Mouse (Mus musculus): ENCODE results near the gene Trim27. TPM values are rescaled to one million over a fixed set of nuclear protein-coding genes. Genes with fewer than 3 reads are reported as not detected.
A peak's percentile ranks its signal among the peaks of the same experiment; 100 is the strongest.

The Trim27 gene
- polyA plus RNA-seq (2014; fragmentation: Nextera tagmentation; extraction: Ambion mirVana) = 158 and 173 TPM in 2 replicates

DNA sequence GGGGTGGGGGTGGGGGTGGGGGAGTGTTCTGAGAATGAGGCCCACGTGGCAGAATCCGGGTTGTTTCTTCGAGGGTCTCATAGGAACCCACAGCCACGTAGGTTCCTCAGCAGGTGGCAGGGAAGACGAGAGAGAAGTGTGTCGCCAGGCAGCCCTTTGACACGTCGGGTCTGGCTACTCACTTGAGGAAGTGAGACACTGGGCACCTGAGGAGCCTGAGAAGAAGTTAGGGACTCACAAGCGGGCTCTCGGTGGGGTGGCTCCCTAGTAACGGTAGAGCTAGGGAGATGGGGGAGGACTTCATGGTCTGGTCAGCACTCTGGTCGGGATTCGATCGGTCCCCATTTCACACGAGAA is at the start of gene Trim27:
Trim27 (plus strand) TSS at position 79 of the 357 bp plus-strand sequence.
- H3K4me1 ChIP-seq (ENCODE audit: insufficient read depth) = peaks cover 13% of the 10 kb centered on the region; the same call in 1 of the 2 replicates
- peak within 1 kb of the TSS; percentile 100 for H3K4me3 ChIP-seq (ENCODE audit: low read depth, low read length)
- 1% methylated on average over 15 of the region's 15 CpGs for whole genome bisulfite sequencing
- no peak for TF ChIP-seq CTCF (IDR thresholded peaks at IDR 0.05; ENCODE audit: low read depth)
- peak; percentile 30 for ATAC-seq (ENCODE audit: insufficient read depth)
- peak within 1 kb of the TSS; percentile 97 for H3K27ac ChIP-seq (ENCODE audit: low read depth)
- no peaks in the 10 kb centered on the region for H3K9me3 ChIP-seq (ENCODE audit: low read depth, low read length)
- peaks cover 27% of the 10 kb centered on the region for H3K36me3 ChIP-seq (ENCODE audit: insufficient read depth)
- H3K9ac ChIP-seq = peak within 1 kb of the TSS; percentile 96
- DNase-seq = no peak
- H3K4me2 ChIP-seq = peak within 1 kb of the TSS; percentile 89
- no peaks in the 10 kb centered on the region for H3K27me3 ChIP-seq (ENCODE audit: insufficient read depth, low read length)

DNA sequence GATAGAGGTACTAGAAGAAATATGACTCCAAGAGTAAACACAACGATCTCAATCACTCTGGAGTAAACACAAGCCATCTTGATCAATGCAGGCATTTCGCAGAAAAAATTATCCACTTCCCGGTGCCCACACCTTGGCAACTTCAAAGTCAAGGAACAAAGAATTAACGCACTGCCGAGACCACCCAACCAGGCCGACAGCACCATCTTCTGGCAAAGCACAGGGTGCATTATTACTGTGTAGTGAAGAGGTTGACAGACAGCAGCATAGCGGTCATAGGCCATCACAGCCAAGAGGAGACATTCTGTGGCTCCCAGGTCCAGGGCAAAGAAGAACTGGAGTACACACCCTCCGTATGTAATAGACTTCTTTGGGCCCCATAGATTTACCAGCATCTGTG is 36.8 kb upstream of the Trim27 start:
- Histone ChIP-seq H3K9me3 (ENCODE audit: low read depth, low read length) (no peaks in the 10 kb centered on the region), H3K4me3 (ENCODE audit: low read depth, low read length) (no peak overlapping the region), H3K27ac (ENCODE audit: low read depth) (no peak overlapping the region), H3K4me1 (ENCODE audit: insufficient read depth) (no peaks in the 10 kb centered on the region), H3K9ac (no peak overlapping the region), H3K36me3 (ENCODE audit: insufficient read depth) (no peaks in the 10 kb centered on the region), H3K4me2 (no peak overlapping the region), H3K27me3 (ENCODE audit: insufficient read depth, low read length) (no peaks in the 10 kb centered on the region)
- ATAC-seq (ENCODE audit: insufficient read depth) (no peak), DNase-seq (no peak)
- TF ChIP-seq CTCF (IDR thresholded peaks at IDR 0.05; ENCODE audit: low read depth) = peak; percentile 53; the same call in 1 of the 2 replicates
- WGBS = 29% methylated on average over 8 of the region's 8 CpGs

DNA sequence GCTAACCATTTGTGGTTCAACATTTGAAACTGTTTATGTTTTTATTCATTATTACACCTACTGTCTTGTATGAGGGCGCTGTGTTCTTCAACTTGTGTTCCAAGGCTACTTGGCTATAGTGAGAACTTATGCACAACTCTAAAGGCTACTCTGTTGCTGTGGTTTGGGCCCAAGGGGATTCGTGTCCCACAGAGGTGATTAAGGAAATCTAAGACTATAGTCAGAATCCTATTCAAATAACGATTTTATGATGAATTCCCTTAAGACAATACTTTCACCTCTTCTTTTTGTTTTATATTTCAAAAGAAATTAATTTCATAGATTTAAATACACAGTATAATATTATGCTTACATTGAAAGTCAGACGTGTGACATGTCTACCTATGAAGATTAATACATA is 33.5 kb upstream of the Trim27 start, which contains the start of gene Olfr1368:
Olfr1368 (minus strand) TSS at position 101 of the 400 bp plus-strand sequence.
- ATAC-seq (ENCODE audit: insufficient read depth) = no peak
- Histone ChIP-seq H3K27ac (ENCODE audit: low read depth) (no peak within 1 kb of the TSS), H3K9ac (no peak within 1 kb of the TSS), H3K4me1 (ENCODE audit: insufficient read depth) (no peaks in the 10 kb centered on the region), H3K27me3 (ENCODE audit: insufficient read depth, low read length) (no peaks in the 10 kb centered on the region), H3K36me3 (ENCODE audit: insufficient read depth) (no peaks in the 10 kb centered on the region), H3K9me3 (ENCODE audit: low read depth, low read length) (no peaks in the 10 kb centered on the region), H3K4me3 (ENCODE audit: low read depth, low read length) (no peak within 1 kb of the TSS), H3K4me2 (no peak within 1 kb of the TSS)
- TF ChIP-seq CTCF (IDR thresholded peaks at IDR 0.05; ENCODE audit: low read depth) = no peak
- no peak for DNase-seq
- 65% methylated on average over 4 of the region's 4 CpGs for WGBS

DNA sequence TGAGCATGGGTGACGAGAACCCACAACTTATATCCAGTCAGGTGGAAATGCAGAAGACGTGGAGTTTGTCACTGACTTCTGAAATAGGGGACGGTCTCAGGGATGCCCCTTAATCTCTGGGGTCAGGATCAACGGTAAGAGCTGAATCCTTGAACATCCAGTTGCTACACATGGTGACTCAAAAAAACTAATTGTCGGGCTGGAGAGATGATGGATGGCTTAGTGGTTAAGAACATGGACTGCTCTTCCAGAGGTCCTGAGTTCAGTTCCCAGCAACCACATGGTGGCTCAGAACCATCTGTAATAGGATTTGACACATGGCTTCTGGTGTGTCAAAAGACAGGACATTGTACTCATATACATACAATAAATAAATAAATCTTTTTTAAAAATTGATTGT is 23.4 kb upstream of the Trim27 start:
- no peak overlapping the region for H3K9ac ChIP-seq
- no peak overlapping the region for H3K27ac ChIP-seq (ENCODE audit: low read depth)
- no peak for TF ChIP-seq CTCF (IDR thresholded peaks at IDR 0.05; ENCODE audit: low read depth)
- H3K9me3 ChIP-seq (ENCODE audit: low read depth, low read length) = no peaks in the 10 kb centered on the region
- no peaks in the 10 kb centered on the region for H3K27me3 ChIP-seq (ENCODE audit: insufficient read depth, low read length)
- ATAC-seq (ENCODE audit: insufficient read depth) (no peak), DNase-seq (no peak)
- WGBS = 74% methylated on average over 5 of the region's 5 CpGs
- H3K4me2 ChIP-seq = no peak overlapping the region
- no peaks in the 10 kb centered on the region for H3K36me3 ChIP-seq (ENCODE audit: insufficient read depth)
- H3K4me3 ChIP-seq (ENCODE audit: low read depth, low read length) = no peak overlapping the region
- no peaks in the 10 kb centered on the region for H3K4me1 ChIP-seq (ENCODE audit: insufficient read depth)

DNA sequence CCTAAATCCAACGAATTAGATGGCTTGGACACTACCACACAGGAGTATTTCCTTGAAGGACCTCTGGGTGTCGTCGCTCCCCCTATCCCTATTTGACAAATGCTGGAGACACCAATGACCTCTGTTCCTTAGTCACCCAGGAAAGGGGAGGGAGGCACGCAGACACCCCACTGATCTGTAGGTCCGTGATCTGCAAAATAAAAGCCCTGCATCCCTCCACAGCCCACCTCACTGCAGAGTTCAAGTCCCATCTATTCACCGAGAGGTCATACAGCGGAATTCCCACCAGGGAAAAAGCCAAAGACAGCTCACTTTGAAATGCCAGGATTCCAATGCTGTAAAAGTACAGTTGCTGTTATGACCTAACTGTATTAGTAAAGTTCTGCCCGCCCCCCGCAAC is 21.2 kb upstream of the Trim27 start:
- DNase-seq (no peak), ATAC-seq (ENCODE audit: insufficient read depth) (no peak)
- Histone ChIP-seq H3K27me3 (ENCODE audit: insufficient read depth, low read length) (no peaks in the 10 kb centered on the region), H3K27ac (ENCODE audit: low read depth) (no peak overlapping the region), H3K4me2 (peak overlapping the region; percentile 92), H3K36me3 (ENCODE audit: insufficient read depth) (no peaks in the 10 kb centered on the region), H3K9me3 (ENCODE audit: low read depth, low read length) (no peaks in the 10 kb centered on the region), H3K4me1 (ENCODE audit: insufficient read depth) (no peaks in the 10 kb centered on the region), H3K4me3 (ENCODE audit: low read depth, low read length) (peak overlapping the region; percentile 65; the same call in 1 of the 2 replicates), H3K9ac (no peak overlapping the region)
- TF ChIP-seq CTCF (IDR thresholded peaks at IDR 0.05; ENCODE audit: low read depth) = no peak
- WGBS = 9% methylated on average over 9 of the region's 9 CpGs

DNA sequence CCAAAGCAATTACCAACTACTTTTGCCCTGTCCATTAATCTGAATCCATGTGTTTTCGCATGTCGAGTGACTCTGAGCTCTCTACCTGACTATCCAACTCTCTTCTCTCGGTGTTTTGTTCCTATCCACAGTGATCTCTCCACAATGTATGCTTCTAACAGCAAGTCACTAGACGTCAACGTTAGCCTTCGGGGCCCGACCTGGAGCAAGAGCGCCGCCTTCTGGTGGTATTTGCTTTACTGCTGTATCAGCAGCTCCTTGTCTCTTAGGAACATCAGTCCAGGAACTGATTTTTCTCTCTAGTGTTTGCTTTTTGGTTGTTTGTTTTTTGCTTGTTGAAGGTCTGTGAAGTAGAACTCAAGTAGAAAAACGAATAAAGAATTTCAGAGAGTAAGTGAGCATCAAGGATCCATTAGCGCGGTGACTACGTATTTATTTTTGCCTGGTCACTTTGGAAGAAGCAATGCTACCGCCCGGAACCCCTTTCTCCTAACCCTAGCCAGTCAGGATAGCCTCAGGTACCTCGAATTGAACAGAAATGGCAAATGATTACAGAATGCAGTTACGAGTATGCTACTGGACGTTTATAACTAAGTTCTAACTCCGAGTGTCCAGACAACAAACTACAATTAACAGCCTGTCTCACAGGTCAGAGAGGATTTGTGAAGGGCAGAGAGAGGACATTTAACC is 20.3 kb upstream of the Trim27 start:
- no peak overlapping the region for H3K27ac ChIP-seq (ENCODE audit: low read depth)
- H3K36me3 ChIP-seq (ENCODE audit: insufficient read depth) = no peaks in the 10 kb centered on the region
- no peaks in the 10 kb centered on the region for H3K27me3 ChIP-seq (ENCODE audit: insufficient read depth, low read length)
- peak; percentile 36 for ATAC-seq (ENCODE audit: insufficient read depth)
- peak; percentile 88 for TF ChIP-seq CTCF (IDR thresholded peaks at IDR 0.05; ENCODE audit: low read depth)
- H3K4me2 ChIP-seq = peak overlapping the region; percentile 92
- peak overlapping the region; percentile 47 for H3K9ac ChIP-seq
- H3K4me3 ChIP-seq (ENCODE audit: low read depth, low read length) = peak overlapping the region; percentile 65
- peak; percentile 96 for DNase-seq
- WGBS = under 1% methylated on average over 19 of the region's 19 CpGs
- no peaks in the 10 kb centered on the region for H3K4me1 ChIP-seq (ENCODE audit: insufficient read depth)
- no peaks in the 10 kb centered on the region for H3K9me3 ChIP-seq (ENCODE audit: low read depth, low read length)

DNA sequence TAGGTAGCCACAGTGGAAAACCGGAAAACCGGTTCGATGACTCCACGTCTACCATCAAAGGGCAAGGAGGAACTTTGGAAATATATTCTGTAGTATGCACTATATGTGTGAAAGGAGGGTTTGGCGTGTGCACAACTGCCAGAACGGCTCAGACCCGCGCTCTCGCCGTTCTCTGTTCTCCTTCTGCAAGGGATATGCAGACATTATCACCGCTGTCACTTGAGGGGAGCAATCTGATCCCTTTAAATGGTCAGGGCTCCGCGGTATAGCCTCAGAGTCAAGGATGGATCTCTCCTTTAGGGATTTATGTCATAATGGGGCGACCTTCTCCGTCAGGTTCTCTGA is 19.8 kb upstream of the Trim27 start:
- Histone ChIP-seq H3K4me2 (peak overlapping the region; percentile 92), H3K9ac (peak overlapping the region; percentile 47), H3K9me3 (ENCODE audit: low read depth, low read length) (no peaks in the 10 kb centered on the region), H3K4me1 (ENCODE audit: insufficient read depth) (no peaks in the 10 kb centered on the region), H3K4me3 (ENCODE audit: low read depth, low read length) (peak overlapping the region; percentile 65), H3K27me3 (ENCODE audit: insufficient read depth, low read length) (no peaks in the 10 kb centered on the region), H3K36me3 (ENCODE audit: insufficient read depth) (no peaks in the 10 kb centered on the region), H3K27ac (ENCODE audit: low read depth) (no peak overlapping the region)
- ATAC-seq (ENCODE audit: insufficient read depth) (no peak), DNase-seq (peak; percentile 53)
- TF ChIP-seq CTCF (IDR thresholded peaks at IDR 0.05; ENCODE audit: low read depth) = no peak
- WGBS = under 1% methylated on average over 15 of the region's 15 CpGs

Measured in lung, embryonic 14.5 days (tissue).